Comparison of ENCODE assay signal across 8 mouse cellular contexts in genomic region chr3:108282401-108283240, GRCm38 (mm10). TPM values are rescaled to one million over a fixed set of nuclear protein-coding genes. Genes with fewer than 3 reads are reported as not detected.
A peak's percentile ranks its signal among the peaks of the same experiment; 100 is the strongest.
DNase-seq lines count a peak whose midpoint lies in the region; ATAC-seq and TF ChIP-seq lines count a peak whose summit lies in the region.

No protein-coding gene starts in this region.

- no peak for DNase-seq in lung, adult 2 months
- DNase-seq in lung, adult 18-20 months = no peak
- DNase-seq in heart, postnatal 0 days (ENCODE audit: low spot score) = peak; percentile 75
- DNase-seq in liver, postnatal 0 days = no peak
- DNase-seq in retina, embryonic 14.5 days (ENCODE audit: low spot score) = peak; percentile 91
- no peak for DNase-seq in adrenal gland, postnatal 10 days
- no peak for DNase-seq in cerebellum, adult 11-12 months

- no peak for ATAC-seq in heart, postnatal 0 days (ENCODE audit: insufficient read depth, low read depth)
- ATAC-seq in liver, postnatal 0 days = no peak

- H3K4me1 ChIP-seq in lung, adult 2 months (ENCODE audit: control insufficient read depth, insufficient read depth, low read length) = peaks cover 5% of the 10 kb centered on the region
- H3K4me1 ChIP-seq in cortical plate, adult 2 months (ENCODE audit: control insufficient read depth, insufficient read depth, low read length) = peaks cover 3% of the 10 kb centered on the region; the same call in 1 of the 2 replicates
- peaks cover 20% of the 10 kb centered on the region; the same call in 1 of the 2 replicates for H3K4me1 ChIP-seq in heart, postnatal 0 days (ENCODE audit: control insufficient read depth, insufficient read depth)
- H3K4me1 ChIP-seq in liver, postnatal 0 days (ENCODE audit: insufficient read depth) = peaks cover 17% of the 10 kb centered on the region

- peak; percentile 60; the same call in 1 of the 2 replicates for TF ChIP-seq CTCF in lung, adult 2 months (IDR thresholded peaks at IDR 0.05; ENCODE audit: insufficient read depth, low read length)
- peak; percentile 26; the same call in 1 of the 2 replicates for TF ChIP-seq CTCF in cortical plate, adult 2 months (IDR thresholded peaks at IDR 0.05; ENCODE audit: extremely low read depth, insufficient read depth, low read length)
- TF ChIP-seq CTCF in heart, postnatal 0 days (IDR thresholded peaks at IDR 0.05; ENCODE audit: low read depth) = peak; percentile 74
- TF ChIP-seq CTCF in liver, postnatal 0 days (IDR thresholded peaks at IDR 0.05; ENCODE audit: low read depth) = peak; percentile 75

- H3K9me3 ChIP-seq in heart, postnatal 0 days (replicated peaks; ENCODE audit: control insufficient read depth, low read length) = no peaks in the 10 kb centered on the region
- no peaks in the 10 kb centered on the region for H3K9me3 ChIP-seq in liver, postnatal 0 days (ENCODE audit: low read length)

- peaks cover 16% of the 10 kb centered on the region for H3K36me3 ChIP-seq in heart, postnatal 0 days (replicated peaks; ENCODE audit: control insufficient read depth, insufficient read depth, low read length)
- peaks cover 15% of the 10 kb centered on the region for H3K36me3 ChIP-seq in liver, postnatal 0 days (replicated peaks; ENCODE audit: insufficient read depth, low read length)

- H3K27me3 ChIP-seq in heart, postnatal 0 days (ENCODE audit: control insufficient read depth, insufficient read depth, low read length) = no peaks in the 10 kb centered on the region
- H3K27me3 ChIP-seq in liver, postnatal 0 days (ENCODE audit: insufficient read depth, low read length) = no peaks in the 10 kb centered on the region

- TF ChIP-seq EP300 in heart, postnatal 0 days (IDR thresholded peaks at IDR 0.05; ENCODE audit: low read depth) = no peak
- no peak for TF ChIP-seq EP300 in liver, postnatal 0 days (IDR thresholded peaks at IDR 0.05; ENCODE audit: low read depth)

- TF ChIP-seq POLR2A in lung, adult 2 months (IDR thresholded peaks at IDR 0.05; ENCODE audit: borderline replicate concordance, extremely low read depth, low read depth, low read length) = no peak
- no peak for TF ChIP-seq POLR2A in cortical plate, adult 2 months (IDR thresholded peaks at IDR 0.05; ENCODE audit: extremely low read depth, insufficient read depth, low read length)

- WGBS in lung, adult 2 months = 9% methylated on average over 12 of the region's 12 CpGs
- WGBS in heart, postnatal 0 days = 30% methylated on average over 12 of the region's 12 CpGs
- 15% methylated on average over 12 of the region's 12 CpGs for WGBS in liver, postnatal 0 days (ENCODE audit: insufficient replicate concordance)

- peak overlapping the region; percentile 77 for H3K27ac ChIP-seq in cortical plate, adult 2 months (ENCODE audit: insufficient read depth, low read length)
- peak overlapping the region; percentile 35; the same call in 1 of the 2 replicates for H3K27ac ChIP-seq in heart, postnatal 0 days (ENCODE audit: low read depth)
- no peak overlapping the region for H3K27ac ChIP-seq in liver, postnatal 0 days (ENCODE audit: low read depth)

- H3K9ac ChIP-seq in heart, postnatal 0 days (replicated peaks; ENCODE audit: low read depth, low read length) = no peak overlapping the region
- no peak overlapping the region for H3K9ac ChIP-seq in liver, postnatal 0 days (replicated peaks)

- H3K4me2 ChIP-seq in heart, postnatal 0 days (ENCODE audit: low read depth, low read length) = peak overlapping the region; percentile 90
- peak overlapping the region; percentile 82 for H3K4me2 ChIP-seq in liver, postnatal 0 days (ENCODE audit: low read depth, low read length)

- H3K4me3 ChIP-seq in lung, adult 2 months (replicated peaks; ENCODE audit: extremely low read depth, low read depth, low read length) = no peak overlapping the region
- peak overlapping the region; percentile 97; the same call in 1 of the 2 replicates for H3K4me3 ChIP-seq in cortical plate, adult 2 months (ENCODE audit: insufficient read depth, low read length)
- H3K4me3 ChIP-seq in heart, postnatal 0 days (ENCODE audit: low read depth, low read length) = peak overlapping the region; percentile 81
- no peak overlapping the region for H3K4me3 ChIP-seq in liver, postnatal 0 days (ENCODE audit: low read depth, low read length)

RNA-seq across cellular contexts. Expression of gene Sort1, which starts 1.3 kb away (rescaled TPM):
- polyA plus RNA-seq in lung, adult 2 months (2012; rRNA removed) = 104 and 141 TPM in 2 replicates
- 197 and 198 TPM in 2 replicates for polyA plus RNA-seq in cortical plate, adult 2 months (2012; rRNA removed)
- 33.5 and 34.4 TPM in 2 replicates for total RNA-seq in heart, postnatal 0 days (2014; rRNA removed; ENCODE audit: low replicate concordance)
- polyA plus RNA-seq in heart, postnatal 0 days (2015; fragmentation: Nextera tagmentation; extraction: Ambion mirVana) = 6.7 and 7.4 TPM in 2 replicates
- 3.0 and 3.7 TPM in 2 replicates for polyA plus RNA-seq in liver, postnatal 0 days (2015; fragmentation: Nextera tagmentation; extraction: Ambion mirVana)
- 10 to 100 TPM; 46.1 to 48.8 TPM for total RNA-seq in adrenal gland, postnatal 10 days (2021)

RNA-seq across cellular contexts. Expression of gene Psma5, which starts 25.9 kb away (rescaled TPM):
- polyA plus RNA-seq in lung, adult 2 months (2012; rRNA removed) = 22.6 and 37.4 TPM in 2 replicates
- polyA plus RNA-seq in cortical plate, adult 2 months (2012; rRNA removed) = 114 and 121 TPM in 2 replicates
- total RNA-seq in heart, postnatal 0 days (2014; rRNA removed; ENCODE audit: low replicate concordance) = 82.6 and 104 TPM in 2 replicates
- polyA plus RNA-seq in heart, postnatal 0 days (2015; fragmentation: Nextera tagmentation; extraction: Ambion mirVana) = 177 and 180 TPM in 2 replicates
- 136 and 143 TPM in 2 replicates for polyA plus RNA-seq in liver, postnatal 0 days (2015; fragmentation: Nextera tagmentation; extraction: Ambion mirVana)
- 10 to 100 TPM; 90.7 to 94.6 TPM for total RNA-seq in adrenal gland, postnatal 10 days (2021)

RNA-seq across cellular contexts. Expression of gene Sypl2, which starts 56.2 kb away (rescaled TPM):
- polyA plus RNA-seq in lung, adult 2 months (2012; rRNA removed) = 0.18 and 3.1 TPM in 2 replicates
- polyA plus RNA-seq in cortical plate, adult 2 months (2012; rRNA removed) = 2.1 and 2.7 TPM in 2 replicates
- total RNA-seq in heart, postnatal 0 days (2014; rRNA removed; ENCODE audit: low replicate concordance) = 1.8 and 2.0 TPM in 2 replicates
- 0.56 and 0.65 TPM in 2 replicates for polyA plus RNA-seq in heart, postnatal 0 days (2015; fragmentation: Nextera tagmentation; extraction: Ambion mirVana)
- polyA plus RNA-seq in liver, postnatal 0 days (2015; fragmentation: Nextera tagmentation; extraction: Ambion mirVana) = 0.05 and 0.79 TPM in 2 replicates
- 10 to 100 TPM; 13.3 to 44.9 TPM for total RNA-seq in adrenal gland, postnatal 10 days (2021)

Comparison
In these comparisons a context has a peak if more than half of its experiments do, and no peak if none do; other contexts are left out.
1. DNase-seq: peak in heart, postnatal 0 days (single experiment) and retina, embryonic 14.5 days (single experiment); none in lung, adult 2 months (single experiment), lung, adult 18-20 months (0 of 2), liver, postnatal 0 days (single experiment), adrenal gland, postnatal 10 days (single experiment) and cerebellum, adult 11-12 months (single experiment).
2. H3K4me3 ChIP-seq: peak in cortical plate, adult 2 months (single experiment) and heart, postnatal 0 days (single experiment); none in lung, adult 2 months (single experiment) and liver, postnatal 0 days (single experiment).
3. RNA of gene Sort1, which starts 1.3 kb away (polyA plus RNA-seq): 197 to 198 TPM in cortical plate, adult 2 months and 104 to 141 TPM in lung, adult 2 months; 6.7 to 7.4 TPM in heart, postnatal 0 days and 3.0 to 3.7 TPM in liver, postnatal 0 days; every median in the first group is over 10 times any median in the second.
4. Peak in every context shown above with its lines, with median percentiles within 50 percentile points of each other: CTCF ChIP-seq.